In the genomic region with DNA sequence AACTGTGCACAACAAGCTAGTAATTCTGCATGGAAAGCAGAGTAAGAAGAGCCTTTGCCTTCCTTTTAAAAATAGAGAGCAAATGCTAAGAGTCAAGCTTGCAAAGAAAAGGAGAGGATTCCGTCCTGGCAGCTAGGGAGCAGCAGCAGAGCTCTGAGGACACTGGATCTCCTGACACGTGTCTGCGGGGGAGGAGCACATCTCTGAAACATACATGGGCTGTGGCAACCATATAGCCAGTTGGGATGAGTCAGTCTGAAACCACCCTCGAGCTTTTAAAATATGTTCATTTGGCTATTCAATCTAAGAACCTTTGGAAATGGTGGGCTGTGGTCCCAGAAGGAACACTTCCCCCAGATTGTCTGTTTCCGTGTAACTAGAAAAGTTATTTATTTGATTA, we compare ENCODE assay signal across 24 mouse cellular contexts.
DNase-seq lines count a peak whose midpoint lies in the region; ATAC-seq lines count a peak whose summit lies in the region.
"Had no signal": no experiment of that assay in that cellular context is flagged by ENCODE, and none has a peak within 500 bp of the region (broad histone marks: within the 10 kb centered on the region; RNA-seq: fewer than 3 reads in every experiment).

No protein-coding gene starts in this region.

- ATAC-seq in frontal cortex, adult (ENCODE audit: low TSS enrichment), result peak; percentile 93
- ATAC-seq in midbrain, embryonic 13.5 days, result no peak
- no peak for ATAC-seq in granulocyte monocyte progenitor cell, adult 5-6 weeks (replicated peaks; ENCODE audit: poor library complexity, severe bottlenecking)
- ATAC-seq: forebrain, postnatal 0 days; liver, postnatal 0 days; midbrain, embryonic 16.5 days had no signal

- H3K4me2 ChIP-seq in midbrain, embryonic 13.5 days (replicated peaks), result no peak overlapping the region
- H3K4me2 ChIP-seq: heart, embryonic 12.5 days; limb, embryonic 13.5 days; neural tube, embryonic 12.5 days; stomach, embryonic 15.5 days had no signal

- intact Hi-C loops in left cerebral cortex, postnatal 36 days (cut with DNase I), result no loop called here
- intact Hi-C loops in gastrocnemius, postnatal 36 days (cut with DNase I), result no loop called here

- DNase-seq in NIH3T3 (ENCODE audit: low read depth), result peak; percentile 48
- DNase-seq in layer of hippocampus, adult 9-11 months, result peak; percentile 79
- DNase-seq in left cerebral cortex, postnatal 36 days (ENCODE audit: low spot score in 2 of 2), result peak; percentile 26 to 40
- DNase-seq in thymus, postnatal 10 days (ENCODE audit: low spot score in 2 of 2), result no peak
- DNase-seq in gastrocnemius, postnatal 36 days, result no peak
- DNase-seq: cerebellum, postnatal 25 days; forebrain, postnatal 0 days; gastrocnemius, postnatal 14 days; kidney, adult 18-20 months; kidney, postnatal 25 days; liver, postnatal 0 days; spleen, adult 18-20 months; thymus, postnatal 36 days had no signal

- no peaks in the 10 kb centered on the region for H3K9me3 ChIP-seq in midbrain, embryonic 13.5 days
- H3K9me3 ChIP-seq: stomach, embryonic 15.5 days had no signal

- 90% methylated on average over 5 of the region's 5 CpGs for WGBS in midbrain, embryonic 13.5 days

- no peaks in the 10 kb centered on the region for H3K4me1 ChIP-seq in midbrain, embryonic 13.5 days (replicated peaks)
- H3K4me1 ChIP-seq: embryonic facial prominence, embryonic 10.5 days; heart, embryonic 12.5 days; limb, embryonic 13.5 days; neural tube, embryonic 12.5 days; stomach, embryonic 15.5 days had no signal

- peaks cover 81% of the 10 kb centered on the region for H3K36me3 ChIP-seq in midbrain, embryonic 13.5 days

- H3K27me3 ChIP-seq in midbrain, embryonic 13.5 days, result no peaks in the 10 kb centered on the region
- H3K27me3 ChIP-seq: heart, embryonic 12.5 days; limb, embryonic 13.5 days; neural tube, embryonic 12.5 days; stomach, embryonic 15.5 days had no signal

- no peak overlapping the region for H3K27ac ChIP-seq in midbrain, embryonic 13.5 days
- H3K27ac ChIP-seq: embryonic facial prominence, embryonic 10.5 days; limb, embryonic 13.5 days; macrophage; neural tube, embryonic 12.5 days; stomach, embryonic 15.5 days had no signal

- no peak overlapping the region for H3K4me3 ChIP-seq in midbrain, embryonic 13.5 days (replicated peaks)
- H3K4me3 ChIP-seq: embryonic facial prominence, embryonic 10.5 days; erythroblast, embryonic 14.5 days; heart, embryonic 12.5 days; limb, embryonic 13.5 days; neural tube, embryonic 12.5 days; stomach, embryonic 15.5 days had no signal

- no peak overlapping the region for H3K9ac ChIP-seq in midbrain, embryonic 13.5 days (replicated peaks)
- H3K9ac ChIP-seq: forebrain, postnatal 0 days; heart, embryonic 12.5 days; limb, embryonic 13.5 days; liver, postnatal 0 days; neural tube, embryonic 12.5 days; stomach, embryonic 15.5 days had no signal

Comparison
In these comparisons a context has a peak if more than half of its experiments do, and no peak if none do; other contexts are left out.
1. DNase-seq: peak in NIH3T3 (single experiment), layer of hippocampus, adult 9-11 months (single experiment) and left cerebral cortex, postnatal 36 days (2 of 2); none in thymus, postnatal 10 days (0 of 2) and gastrocnemius, postnatal 36 days (0 of 2).